Mouse (Mus musculus): ENCODE measurements around the gene Il13ra1.

The Il13ra1 gene

DNA sequence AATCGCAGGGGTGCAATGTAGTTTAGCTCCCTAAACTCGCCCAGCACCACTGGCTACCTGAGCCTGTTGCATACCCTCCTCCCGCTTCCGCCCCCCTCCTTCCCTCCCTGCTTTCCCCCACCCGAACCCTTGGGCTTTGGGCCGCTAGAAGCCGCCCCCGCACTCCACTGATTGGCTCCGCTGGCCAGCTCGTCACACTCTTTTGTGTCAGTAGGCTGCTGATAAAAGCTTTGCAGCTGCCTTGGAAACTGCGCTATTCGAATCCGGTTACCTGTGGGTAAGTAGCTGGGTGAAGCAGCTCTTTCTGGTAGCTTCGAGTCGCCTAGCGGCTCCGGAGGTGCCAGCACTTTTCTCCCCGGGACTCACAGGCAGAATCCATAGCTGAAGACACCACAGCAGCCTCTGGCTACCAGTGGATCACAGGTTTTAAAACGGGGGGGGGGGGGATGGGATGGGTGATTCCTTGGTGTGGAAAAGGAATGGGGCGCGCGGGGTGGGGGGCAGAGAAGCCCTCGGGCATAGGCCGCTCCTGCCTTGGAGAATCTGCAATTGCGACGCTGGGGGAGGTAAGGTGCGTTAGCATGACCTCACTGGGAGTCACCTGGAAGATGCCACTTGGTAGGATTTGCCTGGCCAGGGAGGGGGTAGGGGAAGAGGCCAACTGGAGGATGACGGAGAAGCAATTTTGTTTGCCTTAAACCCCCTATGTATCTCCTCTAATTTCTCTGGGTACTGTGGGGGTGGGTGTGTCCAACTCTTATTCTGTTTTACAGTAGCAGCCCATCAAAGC is 84.0 kb downstream of the Il13ra1 start, which contains the start of gene Zcchc12:
Gene Zcchc12 (plus strand): TSS at position 169 of the 790 bp plus-strand sequence.
- peak; percentile 6 for DNase-seq

DNA sequence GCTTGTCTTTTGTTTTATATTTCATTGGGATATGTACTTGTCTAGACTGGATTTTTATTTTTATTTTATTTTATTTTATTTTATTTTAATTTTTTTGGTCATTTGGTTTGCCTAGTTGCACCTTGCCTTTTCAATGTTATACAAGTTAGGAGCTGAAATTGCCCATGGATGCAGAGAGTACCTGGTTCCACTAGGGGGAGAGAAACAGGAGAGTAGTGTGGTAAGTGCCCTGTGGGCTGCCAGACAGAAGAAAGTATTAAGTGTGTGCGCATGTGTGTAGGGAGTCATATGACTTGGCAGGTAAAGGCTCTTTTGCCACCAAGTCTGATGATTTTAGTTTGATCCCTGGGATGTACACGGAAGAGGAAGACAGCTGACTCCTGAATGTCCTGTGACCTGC is 97.6 kb downstream of the Il13ra1 start:
- DNase-seq, result no peak

DNA sequence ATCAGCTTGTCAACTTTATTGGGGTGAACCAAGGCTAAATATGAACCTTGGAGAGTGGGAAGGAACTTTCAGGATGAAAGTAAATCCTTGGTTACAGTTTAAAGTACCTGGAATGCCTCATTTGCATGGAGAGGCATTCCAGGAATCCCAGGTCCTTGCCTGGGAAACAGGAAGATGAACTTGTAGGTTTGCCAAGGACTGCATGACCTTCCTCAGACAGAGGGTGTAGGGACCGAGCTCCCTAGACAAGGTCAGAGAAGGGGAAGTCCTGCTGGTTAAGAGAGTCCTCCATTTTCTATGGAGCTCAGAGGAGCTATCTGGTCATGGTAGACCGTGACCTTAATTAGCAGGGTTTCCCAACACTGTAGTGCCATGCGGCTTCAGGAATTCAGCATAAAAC is 99.3 kb downstream of the Il13ra1 start:
- no peak for DNase-seq

Data from liver (tissue).